Mouse (Mus musculus): Measurements from ENCODE around the gene Otud7b.
"Not testable (repeated sequence)": the region's sequence is repeated elsewhere in the genome, so short reads cannot be mapped to it uniquely, and the experiment has no call there.

The Otud7b gene

DNA sequence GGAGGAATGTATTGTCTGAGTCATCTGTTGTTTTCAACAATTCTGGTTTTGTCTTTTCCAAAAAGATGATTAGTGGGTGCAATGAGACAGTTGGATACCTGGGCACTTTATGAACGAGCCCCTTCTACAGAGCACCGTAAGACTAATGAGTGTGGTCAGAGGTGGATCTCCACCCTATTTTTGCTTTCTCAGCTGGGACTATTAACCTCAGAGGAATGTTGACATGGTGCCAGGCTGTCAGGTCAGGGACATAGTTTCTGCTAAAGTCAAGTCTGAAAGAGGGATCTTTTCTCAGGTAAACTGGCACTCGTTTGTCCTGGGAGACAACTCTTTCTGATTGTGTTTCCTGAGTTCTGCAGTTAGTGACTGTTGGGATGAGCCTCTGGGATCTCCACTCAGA, 30.7 kb downstream of the Otud7b start:
- DNase-seq (ENCODE audit: low read depth, low spot score), result no peak

DNA sequence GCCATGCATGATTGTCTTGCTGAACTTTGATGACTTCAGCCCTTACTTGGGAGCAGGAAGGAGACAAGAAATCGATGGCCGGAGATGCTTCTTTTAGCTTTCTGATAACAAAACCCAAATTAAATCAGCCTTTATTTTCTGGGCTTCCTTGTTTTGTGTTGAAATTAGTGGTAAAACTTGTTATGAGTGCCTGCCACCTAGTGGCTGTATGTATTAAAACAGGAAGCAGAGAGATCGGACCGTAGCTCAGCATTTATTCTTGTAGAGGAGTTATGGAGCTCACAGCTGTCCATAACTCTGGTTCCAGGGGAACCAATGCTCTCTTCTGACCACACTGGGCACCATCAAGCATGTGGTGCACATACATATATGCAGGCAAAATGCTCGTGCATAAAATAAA, 43.6 kb downstream of the Otud7b start:
- DNase-seq (ENCODE audit: low read depth, low spot score), result peak; percentile 52

- DNase-seq (ENCODE audit: low read depth, low spot score), result no peak
These were observed 47.5 kb downstream of the Otud7b start for GRCm38 (mm10) chr3:96151836-96152235.

- no peak for DNase-seq (ENCODE audit: low read depth, low spot score)
These were observed 48.3 kb downstream of the Otud7b start for GRCm38 (mm10) chr3:96152611-96153010.

DNA sequence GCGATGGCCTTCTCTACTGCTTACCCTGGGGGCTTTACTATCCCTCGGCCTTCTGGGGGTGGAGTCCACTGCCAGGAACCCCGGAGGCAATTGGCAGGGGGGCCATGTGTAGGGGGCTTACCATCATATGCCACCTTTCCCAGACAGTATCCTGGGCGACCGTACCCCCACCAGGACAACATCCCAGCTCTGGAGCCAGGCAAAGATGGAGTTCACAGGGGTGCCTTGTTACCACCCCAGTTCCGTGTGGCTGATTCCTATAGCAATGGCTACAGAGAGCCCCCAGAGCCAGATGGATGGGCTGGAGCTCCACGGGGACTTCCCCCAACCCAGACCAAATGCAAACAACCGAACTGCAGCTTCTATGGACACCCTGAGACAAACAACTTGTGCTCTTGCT, 51.2 kb downstream of the Otud7b start:
- no peak for DNase-seq (ENCODE audit: low read depth, low spot score)

- no peak for DNase-seq (ENCODE audit: low read depth, low spot score)
These were observed 55.5 kb downstream of the Otud7b start for GRCm38 (mm10) chr3:96159820-96160219.

DNA sequence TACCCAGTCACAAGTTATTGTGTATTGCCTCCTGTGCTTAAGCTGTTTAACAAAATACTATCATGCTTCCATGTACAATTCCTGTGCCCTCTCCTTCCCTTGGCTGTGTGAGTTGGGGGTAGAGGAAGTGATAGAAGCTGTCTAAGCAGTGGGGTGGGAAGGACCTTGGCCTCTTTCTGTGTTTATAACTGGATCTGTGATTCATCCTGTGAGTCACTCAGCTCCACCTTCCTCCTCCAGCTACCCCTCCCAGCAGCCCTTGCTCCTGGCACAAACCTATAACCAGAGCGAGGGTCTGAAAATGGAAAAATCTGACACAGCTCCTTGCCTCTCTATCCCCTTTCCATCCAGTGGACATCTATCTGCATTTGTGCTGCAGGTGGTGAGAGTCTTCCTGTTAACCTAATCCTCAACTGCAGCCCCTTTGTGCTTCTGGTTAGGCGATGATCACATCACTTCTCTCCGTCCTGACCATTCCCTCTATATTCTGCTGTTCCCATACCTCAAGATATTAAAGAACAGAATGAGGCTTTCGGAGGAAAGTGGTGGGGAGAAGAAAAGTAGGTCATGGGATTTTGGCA, 56.0 kb downstream of the Otud7b start:
- no peak for DNase-seq (ENCODE audit: low read depth, low spot score)

- no peak for DNase-seq (ENCODE audit: low read depth, low spot score)
These were observed 56.6 kb downstream of the Otud7b start for GRCm38 (mm10) chr3:96160803-96161516.

GRCm38 (mm10) chr3:96161869-96162840, 57.8 kb downstream of the Otud7b start, which contains the start of gene Mtmr11:
Gene Mtmr11 (plus strand): TSS chr3:96162004.
- DNase-seq (ENCODE audit: low read depth, low spot score), result no peak

DNA sequence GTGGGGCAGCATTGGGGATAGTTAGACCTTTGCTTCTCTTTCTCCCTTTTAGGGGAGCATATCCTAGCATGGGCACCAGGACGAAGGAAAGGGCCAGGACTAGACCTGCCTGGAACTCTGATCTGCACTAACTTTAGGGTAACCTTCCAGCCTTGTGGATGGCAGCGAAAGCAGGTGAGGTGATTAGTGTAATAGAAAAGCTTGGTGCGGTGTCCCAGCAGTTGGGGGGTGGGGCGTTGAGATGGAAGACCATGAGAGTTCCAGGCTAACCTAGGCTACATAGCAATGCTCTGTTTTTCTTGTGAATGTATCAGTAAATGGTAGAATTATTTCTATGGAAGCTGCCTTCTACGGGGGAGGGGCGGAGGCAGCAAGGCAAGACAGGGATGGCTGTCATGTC, 58.7 kb downstream of the Otud7b start:
- no peak for DNase-seq (ENCODE audit: low read depth, low spot score)

DNA sequence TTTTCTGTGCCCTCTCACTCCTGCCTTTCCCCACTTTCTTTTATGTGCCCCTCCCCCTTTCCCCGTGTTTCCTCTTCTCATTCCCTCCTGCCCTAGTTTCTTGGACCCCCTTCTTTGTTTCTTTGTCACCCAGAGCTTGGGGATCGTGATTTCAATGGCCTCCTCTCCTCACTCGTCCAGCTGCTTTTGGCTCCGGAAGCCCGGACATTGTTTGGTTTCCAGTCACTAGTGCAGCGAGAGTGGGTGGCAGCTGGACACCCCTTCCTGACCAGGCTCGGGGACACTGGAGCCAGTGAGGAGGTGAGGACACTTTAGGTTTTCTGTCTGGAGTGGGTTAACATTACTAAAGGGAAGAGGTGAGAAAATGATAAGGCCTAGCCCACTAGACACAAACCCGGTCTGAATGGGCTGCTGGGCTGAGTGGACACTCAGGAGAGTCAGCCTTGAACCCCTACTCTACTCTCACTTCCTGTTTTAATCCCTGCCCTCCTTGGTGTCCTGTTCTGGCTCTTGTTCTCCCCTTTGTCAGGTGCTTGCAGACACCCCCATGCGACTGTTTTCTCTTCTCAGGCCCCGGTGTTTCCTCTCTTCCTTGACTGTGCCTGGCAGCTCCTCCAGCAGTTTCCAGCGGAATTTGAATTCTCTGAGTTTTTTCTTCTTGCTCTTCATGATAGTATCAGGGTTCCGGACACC, 64.3 kb downstream of the Otud7b start:
- DNase-seq (ENCODE audit: low read depth, low spot score), result no peak

DNA sequence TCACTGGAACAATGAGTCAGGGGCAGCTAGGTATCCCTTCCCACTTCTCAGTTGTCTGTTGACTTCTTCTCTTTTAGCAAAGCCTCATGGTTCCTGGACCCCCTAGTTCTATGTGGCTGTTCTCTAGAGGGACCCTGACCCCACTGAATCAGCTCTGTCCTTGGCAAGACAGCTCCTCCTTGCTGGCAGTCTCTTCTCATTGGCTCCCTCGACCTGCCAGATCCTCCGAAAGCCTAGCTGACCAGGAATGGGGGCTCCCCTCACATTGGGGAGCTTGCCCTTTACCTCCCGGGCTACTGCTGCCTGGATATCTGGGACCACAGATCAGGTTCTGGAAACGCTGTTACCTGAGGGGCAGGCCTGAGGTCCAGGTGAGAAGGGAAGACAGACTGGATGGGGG, 65.9 kb downstream of the Otud7b start:
- DNase-seq (ENCODE audit: low read depth, low spot score), result no peak

DNA sequence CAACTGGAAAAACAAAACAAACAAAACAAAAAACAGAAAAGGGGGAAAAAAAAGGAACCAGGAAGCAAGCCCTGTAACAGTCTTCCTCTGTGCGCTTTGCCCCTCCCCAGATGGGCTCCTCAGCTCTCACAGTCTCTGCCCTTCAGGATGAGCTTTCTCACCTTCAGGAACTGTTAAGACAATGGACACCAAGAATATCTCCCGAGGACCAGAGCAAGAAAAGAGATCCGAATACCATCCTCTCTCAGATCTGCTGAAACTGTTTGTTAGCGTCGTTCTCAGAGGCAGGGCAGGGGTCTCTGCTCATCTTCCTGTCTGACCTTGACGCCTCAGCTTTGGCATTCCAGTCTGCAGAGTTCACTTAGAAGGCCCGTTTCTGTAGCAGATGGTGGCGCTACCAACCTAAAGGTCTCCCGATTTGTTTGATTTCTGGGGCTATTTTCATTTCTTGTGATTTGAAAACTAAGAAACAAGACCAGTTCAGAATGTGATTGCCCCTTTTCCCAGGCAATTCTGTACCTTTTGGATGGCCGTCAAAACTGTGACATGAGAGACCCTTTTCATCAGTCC, 66.7 kb downstream of the Otud7b start:
- DNase-seq (ENCODE audit: low read depth, low spot score), result no peak

DNA sequence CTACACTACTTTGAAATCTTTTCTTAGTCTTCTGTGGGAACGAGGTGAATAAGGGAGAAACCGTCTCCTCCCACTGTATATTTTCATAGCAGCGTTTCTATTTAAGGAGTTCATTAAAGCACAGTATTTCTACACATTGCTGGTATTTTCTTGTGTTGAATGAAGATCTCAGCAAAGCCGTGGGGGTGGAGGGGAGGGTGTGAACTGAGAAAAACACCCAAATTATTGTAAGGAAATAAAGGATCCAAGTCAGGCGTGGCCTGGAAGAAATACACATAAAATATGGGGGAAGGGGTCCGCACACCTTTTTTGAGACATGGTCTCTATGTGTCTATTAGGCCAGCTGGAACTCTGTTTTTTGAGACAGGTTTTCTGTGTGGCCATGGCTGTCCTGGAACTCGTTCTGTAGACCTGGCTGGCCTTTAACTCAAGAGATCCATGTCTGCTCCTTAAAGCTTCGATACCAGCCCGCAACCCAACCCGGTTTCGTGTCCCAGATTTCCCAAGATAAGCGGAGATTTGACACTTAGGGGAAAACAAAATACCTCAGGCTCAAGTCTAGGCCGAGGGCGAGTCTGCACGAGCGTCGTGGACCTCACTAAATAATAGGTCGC, 67.4 kb downstream of the Otud7b start:
- DNase-seq (ENCODE audit: low read depth, low spot score), result no peak

- peak; percentile 84 for DNase-seq (ENCODE audit: low read depth, low spot score)
These were observed 68.2 kb downstream of the Otud7b start, which contains the start of gene Sf3b4 for GRCm38 (mm10) chr3:96172197-96173178. Gene Sf3b4 (plus strand): TSS chr3:96172332.

DNA sequence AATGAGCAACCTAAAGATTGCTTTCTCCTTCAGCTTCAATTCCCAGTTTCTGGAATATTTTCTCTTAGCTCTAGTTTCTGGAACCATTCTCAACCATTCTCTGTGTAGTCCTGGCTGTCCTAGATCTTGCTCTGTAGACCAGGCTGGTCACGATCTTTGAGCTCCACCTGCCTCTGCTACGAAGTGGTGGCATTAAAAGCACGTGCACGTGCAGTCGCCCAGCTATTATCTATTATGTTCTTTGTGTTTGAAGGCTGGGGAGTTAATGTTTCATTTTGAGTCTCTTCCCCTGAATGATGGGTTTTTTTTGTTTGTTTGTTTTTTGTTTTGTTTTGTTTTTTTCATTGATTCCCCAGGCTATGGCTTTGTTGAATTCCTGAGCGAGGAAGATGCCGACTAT, 68.9 kb downstream of the Otud7b start:
- DNase-seq (ENCODE audit: low read depth, low spot score), result no peak

DNA sequence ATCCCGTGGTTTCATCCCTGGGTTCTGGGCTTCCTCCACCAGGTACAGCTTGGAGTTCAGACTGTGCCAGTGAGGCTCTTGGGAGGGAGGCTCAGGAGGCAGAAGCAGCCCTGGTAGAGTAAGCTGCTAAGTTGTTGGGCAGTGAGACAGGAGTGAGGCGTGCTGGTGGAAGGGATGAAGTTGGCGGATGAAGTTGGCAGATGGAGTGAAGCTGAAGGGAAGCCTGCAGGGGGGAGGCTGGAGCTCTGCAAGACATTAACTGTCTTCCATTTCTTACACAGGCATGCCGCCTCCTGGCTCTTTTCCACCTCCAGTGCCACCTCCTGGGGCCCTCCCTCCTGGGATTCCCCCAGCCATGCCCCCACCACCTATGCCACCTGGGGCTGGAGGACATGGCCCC, 69.7 kb downstream of the Otud7b start:
- not testable (repeated sequence) for DNase-seq (ENCODE audit: low read depth, low spot score)

GRCm38 (mm10) chr3:96175251-96175650, 70.9 kb downstream of the Otud7b start:
- no peak for DNase-seq (ENCODE audit: low read depth, low spot score)

DNA sequence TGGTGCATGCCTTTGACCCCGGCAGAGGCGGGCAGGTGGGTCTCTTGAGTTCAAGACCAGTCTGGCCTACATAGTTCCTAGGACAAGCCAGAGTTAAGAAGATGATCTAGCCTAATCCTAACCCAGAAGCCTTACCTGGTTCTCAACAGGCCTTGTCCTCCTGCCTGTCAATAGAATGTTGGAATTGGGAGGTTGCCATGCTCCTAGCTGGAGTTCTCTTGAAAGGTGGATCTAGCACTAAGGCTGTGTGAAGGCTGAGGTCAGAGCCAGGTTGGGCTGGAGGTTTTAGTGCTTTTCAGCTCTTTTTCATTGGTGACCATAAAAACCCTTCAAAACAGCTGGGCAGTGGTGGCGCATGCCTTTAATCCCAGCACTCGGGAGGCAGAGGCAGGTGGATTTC, 74.1 kb downstream of the Otud7b start:
- DNase-seq (ENCODE audit: low read depth, low spot score), result no peak

- DNase-seq (ENCODE audit: low read depth, low spot score), result no peak
These were observed 74.6 kb downstream of the Otud7b start for GRCm38 (mm10) chr3:96178902-96179301.
